Mouse (Mus musculus) myocyte (in vitro differentiated cells): ENCODE results near the gene Fgg. TPM values are rescaled to one million over a fixed set of nuclear protein-coding genes. Genes with fewer than 3 reads are reported as not detected.

Source experiments
- H3K27me3 ChIP-seq: one replicate; pipeline ENCODE4 v1.6.1; 2011; ENCODE audit not compliant: control insufficient read depth, insufficient read depth, insufficient read length
- H3K36me3 ChIP-seq: one replicate; pipeline ENCODE4 v1.6.1; 2011; ENCODE audit not compliant: control insufficient read depth, insufficient read depth
- H3K4me2 ChIP-seq: one replicate; pipeline ENCODE4 v1.6.1; 2011; ENCODE audit warnings: low read depth, control low read depth
- H3K4me3 ChIP-seq: one replicate; pipeline ENCODE4 v1.5.1; 2011; ENCODE audit warnings: mild to moderate bottlenecking, control low read depth, moderate library complexity
- H3K79me2 ChIP-seq: one replicate; pipeline ENCODE4 v1.6.1; 2011; ENCODE audit not compliant: control insufficient read depth, insufficient read depth
- H3ac ChIP-seq: one replicate; pipeline ENCODE4 v1.6.1; 2011; ENCODE audit not compliant: control insufficient read depth, insufficient read length
- CEBPB ChIP-seq: IDR thresholded peaks from 2 replicates; pipeline ENCODE4 v1.6.1; 2011; ENCODE audit warnings: mild to moderate bottlenecking, moderate library complexity; ENCODE audit not compliant: poor library complexity, insufficient read depth, severe bottlenecking
- E2F4 ChIP-seq: IDR thresholded peaks from one replicate; pipeline ENCODE4 v1.6.1; 2011; ENCODE audit warnings: mild to moderate bottlenecking, control low read depth, moderate library complexity; ENCODE audit not compliant: insufficient read depth
- MAX ChIP-seq: IDR thresholded peaks from one replicate; pipeline ENCODE4 v1.6.1; 2011; ENCODE audit warnings: low read depth, mild to moderate bottlenecking, control low read depth
- MYOD1 ChIP-seq, 3 experiments: IDR thresholded peaks; one replicate each; pipeline ENCODE4 v1.6.1; 2011; ENCODE audit warnings: control low read depth in 2 of 3, low read depth in 2 of 3, mild to moderate bottlenecking in 2 of 3, moderate library complexity in 1 of 3; ENCODE audit not compliant: insufficient read length in 2 of 3, control insufficient read depth in 1 of 3
- MYOG ChIP-seq, 3 experiments: IDR thresholded peaks; one replicate each; pipeline ENCODE4 v1.6.1; 2011; ENCODE audit warnings: control low read depth in 2 of 3, low read depth in 2 of 3, mild to moderate bottlenecking in 2 of 3; ENCODE audit not compliant: insufficient read length in 2 of 3, control insufficient read depth in 1 of 3, insufficient read depth in 1 of 3
- POLR2A ChIP-seq: IDR thresholded peaks from one replicate; pipeline ENCODE4 v1.6.1; 2011; ENCODE audit warnings: low read depth, mild to moderate bottlenecking, control low read depth, moderate library complexity; ENCODE audit not compliant: insufficient read length
- POLR2AphosphoS2 ChIP-seq: IDR thresholded peaks from one replicate; pipeline ENCODE4 v1.6.1; 2011; ENCODE audit warnings: low read depth, control low read depth; ENCODE audit not compliant: insufficient read length
- REST ChIP-seq: IDR thresholded peaks from one replicate; pipeline ENCODE4 v1.6.1; 2011; ENCODE audit warnings: mild to moderate bottlenecking, control low read depth, moderate library complexity; ENCODE audit not compliant: insufficient read depth, insufficient read length
- SRF ChIP-seq: IDR thresholded peaks from one replicate; pipeline ENCODE4 v1.6.1; 2011; ENCODE audit warnings: low read depth; ENCODE audit not compliant: control insufficient read depth, insufficient read length
- TCF12 ChIP-seq: IDR thresholded peaks from one replicate; pipeline ENCODE4 v1.6.1; 2011; ENCODE audit warnings: mild to moderate bottlenecking, control low read depth; ENCODE audit not compliant: poor library complexity, insufficient read depth, severe bottlenecking
- TCF3 ChIP-seq: IDR thresholded peaks from one replicate; pipeline ENCODE4 v1.6.1; 2011; ENCODE audit warnings: low read depth, control low read depth; ENCODE audit not compliant: insufficient read length
- USF1 ChIP-seq: IDR thresholded peaks from one replicate; pipeline ENCODE4 v1.6.1; 2011; ENCODE audit warnings: low read depth, mild to moderate bottlenecking, control low read depth, moderate library complexity
- polyA plus RNA-seq: library from polyadenylated mRNA; unstranded; fragments of >200 nt; fragmentation: generic; extraction: Trizol; gene quantifications from one replicate; pipeline ENCODE4 v1.2.1, GENCODE M21; 2012; ENCODE audit warnings: missing spikeins

The Fgg gene
- polyA plus RNA-seq, 1 experiment: not detected

GRCm38 (mm10) chr3:83053126-83053525, 45.6 kb downstream of the Fgg start:
- H3K36me3 ChIP-seq: no peaks in the 10 kb centered on the region

GRCm38 (mm10) chr3:83053758-83054157, 46.2 kb downstream of the Fgg start:
- Histone ChIP-seq H3K27me3 (no peaks in the 10 kb centered on the region), H3ac (no peak overlapping the region), H3K4me2 (no peak overlapping the region), H3K4me3 (no peak overlapping the region), H3K79me2 (peaks cover 19% of the 10 kb centered on the region), H3K36me3 (peaks cover 4% of the 10 kb centered on the region)
- no peak for TF ChIP-seq TCF12

More at GRCm38 (mm10) chr3:83053126-83053525, 45.6 kb downstream of the Fgg start:
- TF ChIP-seq CEBPB (no peak), POLR2A (no peak), SRF (no peak), USF1 (no peak), TCF3 (no peak), MYOD1 (IDR thresholded peaks at IDR 0.05; ENCODE audit: control insufficient read depth in 1 of 3, insufficient read length in 2 of 3, low read depth in 2 of 3) (no peak), MAX (no peak), REST (no peak), MYOG (IDR thresholded peaks at IDR 0.05; ENCODE audit: control insufficient read depth in 1 of 3, insufficient read depth in 1 of 3, insufficient read length in 2 of 3, low read depth in 2 of 3) (no peak), POLR2AphosphoS2 (no peak), E2F4 (no peak), TCF12 (no peak)
- Histone ChIP-seq H3K4me2 (no peak overlapping the region), H3K79me2 (peaks cover 19% of the 10 kb centered on the region), H3K27me3 (no peaks in the 10 kb centered on the region), H3K4me3 (no peak overlapping the region), H3ac (no peak overlapping the region)

- Histone ChIP-seq H3K79me2 (peaks cover 19% of the 10 kb centered on the region), H3ac (no peak overlapping the region), H3K4me2 (peak overlapping the region; percentile 61), H3K27me3 (no peaks in the 10 kb centered on the region), H3K36me3 (peaks cover 10% of the 10 kb centered on the region), H3K4me3 (peak overlapping the region; percentile 97)
- TF ChIP-seq MAX (no peak), USF1 (no peak), POLR2A (no peak), REST (no peak)
Observed at GRCm38 (mm10) chr3:83054759-83055158, 47.2 kb downstream of the Fgg start.

- peak within 1 kb of the TSS; percentile 58 for H3ac ChIP-seq
- peaks cover 19% of the 10 kb centered on the region for H3K79me2 ChIP-seq
- H3K4me2 ChIP-seq: peak within 1 kb of the TSS; percentile 84
- peaks cover 10% of the 10 kb centered on the region for H3K36me3 ChIP-seq
- H3K4me3 ChIP-seq: peak within 1 kb of the TSS; percentile 97
- no peaks in the 10 kb centered on the region for H3K27me3 ChIP-seq
- TF ChIP-seq CEBPB: no peak
- no peak for TF ChIP-seq SRF
- TF ChIP-seq POLR2A: peak; percentile 72
- no peak for TF ChIP-seq MYOG (IDR thresholded peaks at IDR 0.05; ENCODE audit: control insufficient read depth in 1 of 3, insufficient read depth in 1 of 3, insufficient read length in 2 of 3, low read depth in 2 of 3)
- TF ChIP-seq TCF3: no peak
- no peak for TF ChIP-seq TCF12
- TF ChIP-seq E2F4: no peak
- TF ChIP-seq REST: no peak
- TF ChIP-seq MYOD1 (IDR thresholded peaks at IDR 0.05; ENCODE audit: control insufficient read depth in 1 of 3, insufficient read length in 2 of 3, low read depth in 2 of 3): no peak
- TF ChIP-seq MAX: no peak
- TF ChIP-seq POLR2AphosphoS2: peak; percentile 79
- no peak for TF ChIP-seq USF1
Observed at GRCm38 (mm10) chr3:83055281-83056038, 47.9 kb downstream of the Fgg start, which contains the start of gene Plrg1. Gene Plrg1 (plus strand): TSS chr3:83055522.

GRCm38 (mm10) chr3:83057046-83057445, 49.5 kb downstream of the Fgg start:
- no peaks in the 10 kb centered on the region for H3K27me3 ChIP-seq
- H3ac ChIP-seq: no peak overlapping the region
- no peak overlapping the region for H3K4me3 ChIP-seq
- H3K4me2 ChIP-seq: no peak overlapping the region
- TF ChIP-seq TCF3 (no peak), POLR2AphosphoS2 (no peak), MYOG (IDR thresholded peaks at IDR 0.05; ENCODE audit: control insufficient read depth in 1 of 3, insufficient read depth in 1 of 3, insufficient read length in 2 of 3, low read depth in 2 of 3) (no peak), USF1 (no peak), CEBPB (no peak), MYOD1 (IDR thresholded peaks at IDR 0.05; ENCODE audit: control insufficient read depth in 1 of 3, insufficient read length in 2 of 3, low read depth in 2 of 3) (no peak)
- H3K36me3 ChIP-seq: peaks cover 13% of the 10 kb centered on the region
- H3K79me2 ChIP-seq: peaks cover 19% of the 10 kb centered on the region

Other genes starting within 250 kb of the Fgg start
- gene Rbm46, start 131.2 kb upstream of the Fgg start, polyA plus RNA-seq: not detected
- not detected for gene Lrat, start 103.8 kb upstream of the Fgg start, polyA plus RNA-seq
- not detected for gene Fga, start 18.4 kb downstream of the Fgg start, polyA plus RNA-seq
- not detected for gene Fgb, start 42.1 kb downstream of the Fgg start, polyA plus RNA-seq
- gene Plrg1, start 47.8 kb downstream of the Fgg start, polyA plus RNA-seq: 59.9 TPM
- 0.04 TPM for gene Dchs2, start 120.2 kb downstream of the Fgg start, polyA plus RNA-seq